Mouse (Mus musculus): ENCODE data around the gene Crmp1. TPM values are rescaled to one million over a fixed set of nuclear protein-coding genes. Genes with fewer than 3 reads are reported as not detected.

Crmp1 gene
- polyA plus RNA-seq, 1 experiment from 2014 or later = 714 TPM

Other genes with a start within 250 kb of the Crmp1 start
- 0.50 and 0.55 TPM in 2 replicates for gene Gm1043, start 156.6 kb upstream of the Crmp1 start, polyA plus RNA-seq (2016; fragmentation: Nextera tagmentation; extraction: Ambion mirVana)
- 14.4 and 19.3 TPM in 2 replicates for gene Evc, start 95.0 kb downstream of the Crmp1 start, polyA plus RNA-seq (2016; fragmentation: Nextera tagmentation; extraction: Ambion mirVana)
- 8.9 and 9.0 TPM in 2 replicates for gene Evc2, start 96.6 kb downstream of the Crmp1 start, polyA plus RNA-seq (2016; fragmentation: Nextera tagmentation; extraction: Ambion mirVana)